Mouse (Mus musculus) left cerebral cortex, postnatal 36 days (tissue): ENCODE measurements around the gene Epn3. TPM values are rescaled to one million over a fixed set of nuclear protein-coding genes. Genes with fewer than 3 reads are reported as not detected.

Experiments
- DNase-seq, 2 experiments: peaks; one replicate each; pipeline ENCODE4 v3.0.0; 2021 to 2022; ENCODE audit warnings: low spot score in 2 of 2, mixed read lengths in 1 of 2
- intact Hi-C: fragments of 180-260 bp; cut with DNase I; formaldehyde crosslinking; loops from one replicate; pipeline ENCODE4 v1.15.1; 2025
- total RNA-seq, 2 experiments: library from RNA; stranded (reverse); gene quantifications; 2 replicates each; pipeline ENCODE4 v1.2.3; 2021

Epn3 gene
- total RNA-seq, result 1 to 10 TPM in 1 of 2 experiments, under 1 TPM in 1; 0.77 to 1.4 TPM

DNA sequence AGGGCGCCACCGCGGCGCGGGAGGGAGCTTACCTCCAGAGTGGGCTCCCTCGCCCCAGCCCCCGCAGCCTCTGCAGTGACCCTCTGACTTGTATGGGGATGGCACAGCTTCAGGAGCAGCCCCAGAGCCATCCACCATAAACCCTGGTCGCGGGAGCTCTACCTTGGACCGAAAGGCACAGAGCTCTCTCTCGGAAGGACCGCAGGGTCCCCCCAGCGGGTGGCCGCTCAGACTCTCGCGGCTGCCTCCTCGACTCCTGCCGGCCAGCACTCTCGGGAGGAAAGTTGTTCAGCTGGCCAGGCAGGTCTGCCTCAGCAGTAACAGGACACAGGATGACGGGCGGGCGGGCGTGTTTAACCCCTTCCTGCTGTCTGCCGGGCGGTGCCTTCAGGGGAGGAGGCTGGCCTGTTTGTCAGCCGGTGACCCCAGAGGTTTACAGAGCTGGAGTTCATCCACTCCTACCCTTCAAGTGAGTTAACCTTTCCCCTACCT is at the start of gene Epn3:
Gene Epn3, minus strand, starts transcription at position 314 of the 492 bp plus-strand sequence.
- intact Hi-C loops, result no loop called here
- DNase-seq, result no peak

DNA sequence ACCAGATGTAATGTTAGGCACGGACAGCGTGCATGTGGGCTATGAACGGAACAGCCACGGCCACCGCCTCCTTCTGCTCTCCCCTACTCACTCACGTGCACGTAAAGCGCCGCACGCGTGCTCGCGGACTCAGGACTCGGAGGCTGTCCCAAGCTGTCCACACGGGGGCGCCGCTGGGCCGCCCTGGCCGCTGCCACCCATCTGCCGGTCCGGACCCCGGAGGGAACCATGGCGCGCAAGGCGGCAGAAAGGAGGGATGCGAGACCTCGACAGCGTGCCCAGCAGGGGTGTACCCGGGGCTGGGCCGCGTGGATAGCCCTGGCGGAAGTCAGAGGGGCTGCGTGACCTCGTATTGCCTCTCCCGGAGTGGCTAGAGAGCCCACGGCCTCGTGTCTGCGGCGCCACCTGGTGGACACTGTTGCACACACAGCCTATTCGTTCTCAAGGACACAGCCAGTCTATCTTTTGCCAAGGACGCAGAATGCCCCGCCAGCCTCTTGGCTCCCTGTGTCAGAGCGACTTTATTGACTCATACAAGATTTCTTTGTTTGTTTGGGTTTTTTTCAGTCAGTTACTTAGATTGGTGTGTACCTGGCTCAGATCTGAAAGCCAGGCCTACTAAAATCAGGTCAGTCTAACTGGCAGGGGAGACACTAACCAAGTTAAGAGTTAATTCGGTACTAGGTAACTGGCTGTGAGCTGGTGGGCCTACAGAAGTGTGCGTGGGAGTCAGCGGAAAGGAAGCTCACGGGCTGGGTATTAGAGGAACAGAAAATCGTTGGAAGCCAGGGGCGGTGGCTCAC is 49.3 kb upstream of the Epn3 start, which contains the start of gene Rsad1:
Gene Rsad1, minus strand, starts transcription at position 368 of the 803 bp plus-strand sequence.
- intact Hi-C loops, result loop anchor here (2.0 to 5.0 kb wide), 4 partner anchors 62 to 220 kb away; partner anchors contain the start of genes Ankrd40, Lrrc59 and Spata20
- DNase-seq, result peak; percentile 95 to 97

DNA sequence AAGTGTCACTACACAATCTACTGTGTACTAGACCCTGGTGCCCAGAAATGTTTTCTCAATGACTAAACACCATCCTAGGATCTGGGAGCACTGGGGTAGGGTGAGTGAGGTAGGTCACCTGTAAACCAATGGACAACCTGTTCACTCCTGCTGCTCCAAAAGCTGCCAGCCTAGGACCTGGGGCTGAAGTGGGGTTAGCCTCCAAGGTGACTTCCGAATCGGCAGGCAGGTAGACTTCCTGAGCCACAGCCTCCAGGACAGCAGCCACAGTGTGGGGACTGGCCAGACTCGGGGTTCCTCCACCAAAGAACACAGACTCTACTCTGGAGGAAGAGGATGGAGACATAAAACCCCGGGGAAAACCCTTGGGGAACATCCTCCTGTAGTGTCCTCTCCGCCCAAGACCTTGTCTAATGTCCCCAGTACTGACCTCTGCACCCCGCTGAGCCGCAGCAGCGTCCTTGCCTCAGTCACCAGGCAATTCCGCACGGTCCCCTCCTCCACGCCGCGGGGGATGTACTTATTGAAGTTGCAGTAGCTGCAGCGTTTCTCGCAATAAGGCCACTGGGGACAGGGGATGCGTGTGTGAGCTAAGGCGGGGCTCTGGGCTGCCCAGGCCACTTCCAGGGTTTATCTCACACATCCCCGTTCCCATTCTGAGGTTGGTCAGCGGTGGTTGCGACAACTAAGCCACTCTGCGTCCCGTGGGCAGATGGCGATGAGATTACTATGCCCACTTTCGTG is 48.4 kb upstream of the Epn3 start:
- DNase-seq, result no peak
- intact Hi-C loops, result loop anchor here (2.0 to 5.0 kb wide), 4 partner anchors 61 to 219 kb away; partner anchors contain the start of genes Ankrd40, Lrrc59 and Spata20

DNA sequence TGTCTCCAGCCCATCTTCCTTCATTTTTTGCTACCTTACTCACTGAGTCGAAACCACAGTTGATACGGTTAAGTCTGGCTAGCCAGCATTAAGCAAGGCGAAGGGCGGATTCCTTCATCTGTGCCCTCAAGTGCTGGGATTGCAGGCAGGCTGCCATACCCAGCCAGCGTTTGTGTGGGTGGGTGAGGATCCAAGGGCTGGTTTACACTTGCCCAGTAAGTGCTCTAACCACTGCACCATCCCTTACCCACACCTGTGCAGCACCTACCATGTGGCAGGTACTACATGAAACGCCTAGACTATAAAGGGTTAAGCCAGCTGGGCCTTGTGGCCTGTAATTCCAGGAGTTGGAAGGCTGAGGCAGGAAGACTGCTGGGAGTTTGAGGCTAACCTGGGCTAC is 47.5 kb upstream of the Epn3 start:
- intact Hi-C loops, result loop anchor here (5.0 kb wide), 3 partner anchors 60 to 125 kb away; partner anchors contain the start of genes Lrrc59 and Spata20
- DNase-seq, result no peak

DNA sequence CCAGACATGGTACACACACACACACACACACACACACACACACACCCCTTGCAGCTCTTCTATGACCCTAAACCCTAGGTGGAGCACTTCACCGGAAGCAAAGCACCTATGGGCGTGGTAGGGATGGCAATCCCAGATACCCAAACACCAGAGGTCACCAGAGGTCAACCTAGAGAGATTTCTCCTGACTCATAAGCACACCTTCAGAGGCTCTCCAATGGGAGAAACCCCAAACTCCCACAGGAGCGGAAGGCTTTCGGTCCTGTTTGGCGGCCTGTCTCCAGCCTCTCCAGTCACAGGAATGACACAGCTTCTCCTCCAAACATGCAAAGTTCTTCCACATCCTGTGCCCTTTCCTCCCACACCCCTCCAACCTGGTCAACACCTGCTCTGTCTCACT is 46.6 kb upstream of the Epn3 start:
- intact Hi-C loops, result loop anchor here (5.0 kb wide), 3 partner anchors 59 to 124 kb away; partner anchors contain the start of genes Lrrc59 and Spata20
- no peak for DNase-seq

DNA sequence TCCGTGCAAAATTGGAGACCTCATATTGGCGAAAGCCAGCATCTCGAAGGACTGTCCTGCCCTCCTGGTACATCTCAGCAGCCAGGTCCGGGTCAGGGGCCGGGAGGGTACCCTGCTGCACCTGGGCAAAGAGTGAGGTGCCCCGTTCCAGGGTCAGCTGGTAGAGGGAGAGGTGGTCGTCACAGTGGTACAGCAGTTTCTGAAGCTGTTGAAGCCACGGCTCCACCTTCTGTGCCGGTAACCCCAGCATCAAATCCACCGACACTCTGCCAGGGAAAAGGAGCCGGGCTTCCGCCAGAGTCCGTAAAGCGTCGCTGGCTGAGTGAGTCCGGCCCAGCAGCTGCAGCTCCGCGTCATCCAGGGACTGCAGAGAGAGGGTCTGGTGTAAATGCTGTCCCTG is 44.6 kb upstream of the Epn3 start:
- intact Hi-C loops, result loop anchor here (5.0 kb wide), 1 partner anchor 202 kb away; no protein-coding TSS in a partner anchor
- DNase-seq, result peak; percentile 21 to 45

DNA sequence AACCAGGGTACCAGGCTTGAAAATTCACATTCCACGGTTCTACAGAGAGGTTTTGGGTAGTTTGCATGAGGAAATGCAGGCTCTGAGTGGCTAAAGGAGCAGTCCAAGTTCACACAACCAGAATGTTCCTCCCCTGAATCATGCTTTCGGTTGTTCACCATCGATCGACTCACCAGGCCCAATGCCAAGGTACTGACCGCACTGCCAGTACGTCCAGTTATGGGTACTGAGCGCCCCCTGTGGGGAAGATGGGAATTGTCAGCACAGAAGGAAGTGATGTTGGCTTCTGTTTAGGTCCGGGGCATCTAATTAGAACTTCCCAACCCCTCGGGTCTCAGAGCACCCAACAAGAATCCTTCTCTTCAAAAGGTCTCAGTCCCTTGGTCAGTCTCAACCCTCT is 44.2 kb upstream of the Epn3 start:
- intact Hi-C loops, result loop anchor here (5.0 kb wide), 1 partner anchor 202 kb away; no protein-coding TSS in a partner anchor

DNA sequence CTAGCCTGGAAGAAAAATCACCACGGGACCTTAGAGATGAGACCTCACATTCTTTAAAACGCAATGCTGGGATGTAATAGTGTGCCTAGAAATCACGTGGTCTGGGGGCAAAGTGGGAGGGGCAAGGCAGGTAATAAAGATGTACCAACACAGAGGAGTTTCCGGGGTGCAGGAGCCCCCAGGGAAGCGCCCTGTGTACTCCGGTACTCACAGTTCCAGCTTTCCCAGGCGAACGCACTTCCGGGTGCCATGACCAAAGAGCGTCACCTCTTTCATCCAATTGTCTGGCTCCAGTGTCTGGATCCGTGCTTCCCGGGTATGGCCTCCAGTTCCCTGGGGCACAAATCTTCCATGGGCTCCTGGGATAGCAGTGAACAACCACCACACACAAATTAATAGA is 43.6 kb upstream of the Epn3 start:
- no peak for DNase-seq
- intact Hi-C loops, result loop anchor here (5.0 kb wide), 1 partner anchor 201 kb away; no protein-coding TSS in a partner anchor

More for the DNA sequence above, 44.2 kb upstream of the Epn3 start:
- peak; percentile 89 to 92 for DNase-seq

DNA sequence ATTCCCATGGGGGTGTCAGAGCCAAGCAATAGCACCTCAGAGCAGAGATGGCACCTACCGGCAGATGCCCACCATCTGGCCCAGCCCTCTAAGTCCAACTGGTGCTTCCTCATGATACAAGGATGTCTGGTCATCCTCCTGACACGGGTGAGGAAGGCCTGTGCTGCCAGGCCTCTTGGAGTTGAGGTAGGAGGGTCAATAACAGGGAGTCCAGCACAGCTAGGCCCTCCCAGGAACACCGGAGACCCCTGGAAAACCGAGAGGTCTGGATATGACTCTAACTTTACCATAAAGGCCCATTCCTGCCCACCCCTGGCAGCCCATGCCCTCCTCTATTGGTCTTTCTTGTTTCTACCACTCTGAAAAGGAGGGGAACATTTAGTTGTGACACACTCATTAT is 42.6 kb upstream of the Epn3 start:
- intact Hi-C loops, result loop anchor here (5.0 kb wide), 1 partner anchor 200 kb away; no protein-coding TSS in a partner anchor
- no peak for DNase-seq

DNA sequence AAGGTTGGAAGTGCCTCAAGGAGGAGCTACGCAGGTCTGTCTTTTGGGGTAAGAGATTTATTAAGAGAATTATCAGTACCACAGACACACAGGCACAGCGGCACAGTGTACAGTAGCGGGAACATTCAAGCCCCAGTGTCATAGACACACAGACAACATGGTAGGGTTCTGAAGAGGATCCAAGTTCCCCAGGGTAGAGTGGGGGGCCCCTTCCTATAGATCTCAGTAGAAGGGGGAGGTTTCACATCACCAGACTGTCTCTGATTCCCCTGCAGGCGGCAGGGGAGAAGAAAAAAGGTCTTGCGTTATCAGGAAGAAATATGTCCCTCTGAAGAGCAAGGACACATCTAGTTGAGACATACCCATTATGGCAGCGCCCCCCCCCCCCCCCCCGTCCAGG is 40.0 kb upstream of the Epn3 start:
- intact Hi-C loops, result loop anchor here (5.0 kb wide), 1 partner anchor 197 kb away; no protein-coding TSS in a partner anchor
- DNase-seq, result no peak

DNA sequence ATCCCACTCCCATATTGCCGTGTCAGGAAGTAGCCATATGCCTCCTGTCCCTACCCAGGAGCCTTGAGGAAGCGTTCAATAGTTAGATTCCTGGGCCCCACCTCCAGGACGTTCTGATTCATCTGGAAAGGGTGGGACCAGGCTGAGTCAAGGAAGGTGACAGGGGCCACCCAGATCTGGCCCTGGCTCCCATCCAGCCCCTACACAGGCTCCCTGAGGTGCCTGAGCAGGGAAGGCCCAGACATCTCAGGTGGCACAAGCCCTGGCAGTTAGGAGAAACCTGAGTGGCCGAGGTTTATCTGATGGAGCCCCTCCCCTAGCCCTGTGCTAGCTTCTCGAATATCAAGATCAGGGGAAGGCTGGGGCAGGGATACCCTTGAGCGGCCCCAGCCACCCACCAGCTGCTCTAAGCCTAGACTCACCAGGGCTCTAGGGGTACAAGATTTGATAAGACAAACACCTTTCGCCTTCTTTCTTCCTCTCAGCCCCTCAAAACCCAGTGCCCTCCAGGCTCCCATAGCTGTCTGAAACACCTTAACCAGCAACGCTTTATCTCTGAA is 39.0 kb upstream of the Epn3 start:
- DNase-seq, result no peak
- intact Hi-C loops, result no loop called here

DNA sequence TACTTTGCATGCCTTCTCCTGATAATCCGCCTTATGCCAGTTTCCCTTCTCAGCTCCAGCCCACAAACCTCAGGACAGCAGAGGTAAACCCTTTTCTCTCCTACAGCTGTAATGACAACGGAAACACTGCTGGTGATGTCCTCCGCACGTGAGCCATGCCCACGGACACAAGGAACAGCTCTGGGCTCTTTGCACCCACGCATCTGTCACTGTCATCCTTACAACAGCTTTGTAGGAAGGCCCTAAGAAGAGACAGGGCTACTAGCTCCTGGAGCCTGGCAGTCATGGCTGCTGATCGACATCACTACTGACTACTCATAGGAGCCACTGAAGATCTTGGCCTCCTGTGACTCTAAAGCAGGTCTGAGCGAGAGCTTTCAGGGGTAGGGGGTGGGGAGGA is 33.4 kb upstream of the Epn3 start:
- intact Hi-C loops, result no loop called here
- peak; percentile 32 to 37 for DNase-seq

DNA sequence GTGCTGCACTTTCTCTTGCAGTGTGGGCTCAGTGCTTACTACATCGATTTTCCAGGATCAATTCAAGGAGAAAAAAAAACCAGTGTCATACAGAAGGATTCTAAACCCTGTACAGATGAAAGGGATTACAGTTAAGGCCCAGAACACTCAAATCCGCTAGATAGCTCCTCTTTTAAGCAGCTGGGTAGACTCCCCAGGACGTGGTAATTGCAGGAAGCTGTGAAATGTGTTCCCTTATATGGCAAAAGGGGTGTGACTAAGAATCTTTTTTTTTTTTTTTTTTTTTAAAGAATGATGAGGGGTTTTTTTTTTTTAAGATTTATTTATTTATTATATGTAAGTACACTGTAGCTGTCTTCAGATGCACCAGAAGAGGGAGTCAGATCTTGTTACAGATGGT is 29.1 kb upstream of the Epn3 start:
- no peak for DNase-seq
- intact Hi-C loops, result no loop called here

DNA sequence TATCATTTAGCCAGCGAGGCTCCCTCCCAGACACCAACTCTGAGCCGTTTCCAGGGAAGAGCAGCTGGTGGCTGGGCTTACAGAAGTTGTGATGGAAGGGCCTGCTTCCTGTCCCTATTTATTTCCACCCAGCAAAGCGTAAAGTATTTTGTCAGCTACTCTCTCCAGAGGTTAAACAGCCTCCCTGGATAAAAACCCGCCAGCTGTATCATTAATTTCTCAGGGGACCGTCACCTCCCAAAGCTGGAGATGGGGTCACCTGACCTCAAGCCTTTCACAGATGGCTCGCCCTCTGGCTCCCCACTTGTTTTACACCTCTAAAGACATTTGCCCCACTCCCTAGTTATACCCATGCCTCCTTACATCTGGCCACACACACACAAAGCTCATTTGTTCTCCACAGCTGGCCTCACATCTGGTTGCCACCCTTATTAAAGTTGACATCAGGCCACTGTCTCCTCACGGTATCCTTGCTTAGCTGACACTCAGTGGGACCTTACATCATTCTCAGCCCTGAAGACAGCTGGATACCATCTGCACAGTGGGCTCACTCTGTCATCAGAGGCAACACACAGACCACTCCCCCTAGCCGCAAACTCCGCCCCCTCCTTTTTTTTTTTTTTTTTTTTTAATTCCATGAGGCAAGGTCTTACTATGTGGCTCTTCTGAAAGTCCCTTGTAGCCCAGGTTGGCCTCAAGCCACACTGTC is 26.6 kb upstream of the Epn3 start:
- intact Hi-C loops, result no loop called here
- no peak for DNase-seq

DNA sequence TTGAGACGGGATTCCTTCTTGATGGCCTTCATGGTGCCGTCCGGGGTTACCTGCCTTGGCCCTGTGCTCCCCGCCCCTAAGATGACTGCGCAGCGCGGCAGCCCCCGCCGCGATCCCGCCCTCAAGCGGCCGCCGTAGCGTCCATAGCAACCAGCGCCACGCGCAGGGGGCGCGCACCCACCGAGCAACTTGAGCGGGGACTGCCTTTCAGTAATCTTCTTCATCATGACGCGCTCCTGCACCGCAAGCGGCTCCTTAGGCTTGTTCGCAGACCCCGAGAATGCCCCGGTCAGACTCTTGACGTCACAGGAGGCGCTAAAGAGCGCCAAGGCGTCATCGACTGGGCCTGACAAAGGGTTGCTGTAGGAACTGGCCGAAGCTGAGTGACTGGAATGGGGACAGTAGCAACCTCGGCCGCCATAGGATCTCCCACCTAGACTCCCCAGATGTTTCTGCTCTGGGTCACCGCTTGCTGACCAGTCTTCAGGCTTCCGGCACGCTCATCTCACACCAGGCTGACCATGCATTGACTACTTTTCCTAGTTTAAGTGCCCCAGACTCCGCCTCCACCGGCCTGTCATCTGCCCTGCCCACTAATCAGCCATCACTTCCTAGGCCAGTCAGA is 21.6 kb upstream of the Epn3 start, which contains the start of gene Mycbpap:
Gene Mycbpap, minus strand, starts transcription at position 524 of the 625 bp plus-strand sequence.
- peak; percentile 68 to 75 for DNase-seq
- intact Hi-C loops, result no loop called here

DNA sequence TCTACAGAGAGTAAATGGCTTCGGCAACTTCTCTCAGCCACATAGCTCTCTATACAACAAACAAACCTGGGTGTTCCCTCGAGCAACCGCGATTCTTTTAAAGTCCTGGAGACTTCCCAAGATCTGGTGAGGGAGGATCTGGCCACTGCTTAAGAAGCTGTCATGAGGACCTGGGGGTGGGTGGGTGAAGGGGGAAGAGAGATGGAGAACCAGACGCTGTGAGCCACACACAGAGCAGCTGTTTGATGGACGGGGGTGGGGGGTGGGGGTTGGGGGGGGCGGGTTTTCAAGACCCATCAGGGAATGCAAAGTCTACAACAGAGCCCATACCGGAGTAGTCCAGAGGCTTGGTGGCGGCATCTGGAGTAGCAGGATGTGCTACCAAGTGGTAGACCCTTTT is 13.7 kb upstream of the Epn3 start:
- intact Hi-C loops, result no loop called here
- DNase-seq, result no peak

DNA sequence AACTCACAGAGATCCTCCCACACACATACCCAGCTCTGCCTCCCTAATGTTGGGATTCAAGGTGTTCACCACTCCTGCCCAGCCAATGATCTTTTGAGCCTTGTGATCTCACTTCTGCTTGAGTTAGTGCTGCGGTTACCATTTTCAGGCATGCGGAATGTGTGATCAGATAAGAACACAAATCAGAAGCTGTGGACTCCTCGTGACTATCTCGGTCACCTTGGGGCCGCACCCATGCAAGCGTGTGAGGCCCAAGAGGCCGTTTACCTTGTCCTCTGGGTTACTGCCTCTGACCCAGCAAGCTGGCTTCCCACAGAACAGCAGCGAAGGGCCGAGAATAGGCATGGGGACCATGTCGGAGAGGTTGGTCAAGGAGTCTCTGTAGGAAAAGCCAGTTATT is 9.2 kb upstream of the Epn3 start:
- DNase-seq, result no peak
- intact Hi-C loops, result no loop called here

DNA sequence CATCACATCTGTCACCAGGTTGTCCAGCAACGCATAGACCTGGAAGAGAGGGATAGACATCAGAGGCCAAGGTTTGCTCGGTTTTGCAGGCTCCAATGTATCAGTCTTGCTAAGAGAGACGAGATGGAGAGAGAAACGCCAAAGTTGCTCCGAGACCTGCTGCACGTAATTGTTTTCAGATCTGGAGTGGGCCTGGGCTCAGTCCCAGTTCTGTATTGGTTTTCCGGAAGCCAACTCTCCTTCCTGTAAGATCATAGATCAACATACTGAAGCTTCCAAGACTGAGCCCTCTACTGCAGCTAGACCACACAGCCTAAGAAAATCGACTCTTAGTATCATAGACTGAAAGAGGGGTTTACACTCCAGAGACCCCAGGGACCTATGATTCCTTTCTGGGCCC is 1.7 kb upstream of the Epn3 start:
- DNase-seq, result no peak
- intact Hi-C loops, result no loop called here

DNA sequence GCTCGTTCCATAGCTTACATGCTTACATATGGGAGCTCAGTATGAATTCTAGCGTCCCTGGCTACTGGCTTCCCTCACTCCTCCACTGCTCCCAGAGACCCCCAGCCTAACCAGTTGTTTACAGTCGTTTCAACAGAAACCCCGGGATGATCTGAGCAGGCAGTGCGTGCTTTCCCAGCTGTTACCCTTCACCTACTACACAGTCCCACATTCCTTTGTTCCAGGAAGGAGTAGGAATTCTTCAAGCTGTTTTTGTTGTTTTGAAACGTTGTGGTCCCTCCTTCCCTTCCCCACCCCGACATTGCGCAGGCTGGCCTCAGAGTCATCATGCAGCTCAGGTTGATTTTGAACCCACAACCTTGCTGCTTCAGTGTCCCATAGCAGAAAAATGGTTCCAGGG is 588 bp upstream of the Epn3 start:
- DNase-seq, result no peak
- intact Hi-C loops, result no loop called here
